Mouse (Mus musculus): ENCODE results near the gene B4galnt3.

DNA sequence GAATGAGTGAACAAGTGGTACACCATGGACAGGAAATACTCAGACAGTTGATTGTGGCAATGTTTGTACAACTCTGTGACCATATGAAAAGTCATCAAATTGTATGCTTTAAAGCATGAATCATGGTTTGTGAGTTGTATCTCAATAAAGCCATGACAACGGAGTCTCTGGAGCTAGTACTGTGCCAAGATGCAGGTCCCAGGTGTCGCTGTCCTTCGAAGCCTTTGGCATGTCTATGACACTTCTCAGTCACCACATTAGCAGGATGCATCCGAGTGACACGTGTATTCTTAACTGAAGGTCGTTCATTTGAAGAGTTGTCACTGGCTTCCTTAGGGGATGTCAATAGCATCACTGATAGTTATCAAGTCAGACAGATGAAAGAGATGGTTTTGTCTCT lies 131.4 kb downstream of the B4galnt3 start:
- 0 out of 2 replicates have a peak, but pooled peaks have one; percentile 2 for TF ChIP-seq CTCF (IDR thresholded peaks at IDR 0.05; ENCODE audit: low read depth)
- no peak for TF ChIP-seq EP300 (IDR thresholded peaks at IDR 0.05; ENCODE audit: low read depth)

Data from liver, postnatal 0 days (tissue).